Mouse (Mus musculus) inflammation-experienced regulatory T-cells, adult 6 months (primary cell): ENCODE measurements around the gene Inafm2. TPM values are rescaled to one million over a fixed set of nuclear protein-coding genes. Genes with fewer than 3 reads are reported as not detected.

Source experiments
- ATAC-seq: one replicate; pipeline ENCODE4 v1.8.0; 2017
- polyA plus RNA-seq, 3 experiments: library from polyadenylated mRNA; unstranded; fragments of 100-300 nt; shearing (Covaris generic); gene quantifications; one replicate each; pipeline ENCODE4 v1.2.1; 2017

Inafm2 gene
- polyA plus RNA-seq, 3 experiments from 2014 or later: 28.1 to 40.7 (median 28.2) TPM

- ATAC-seq: peak; percentile 90
Measured at GRCm38 (mm10) chr2:118759828-118760227, 14.3 kb downstream of the Inafm2 start.

GRCm38 (mm10) chr2:118760311-118761025 lies 14.9 kb downstream of the Inafm2 start:
- ATAC-seq: no peak

GRCm38 (mm10) chr2:118761358-118761757 lies 15.8 kb downstream of the Inafm2 start:
- no peak for ATAC-seq

- ATAC-seq: peak; percentile 52
Measured at GRCm38 (mm10) chr2:118761906-118762783, 16.6 kb downstream of the Inafm2 start, which contains the start of gene Ccdc9b. Ccdc9b (minus strand) TSS chr2:118762661.

- ATAC-seq: no peak
Measured at GRCm38 (mm10) chr2:118762784-118763148, 17.2 kb downstream of the Inafm2 start.

GRCm38 (mm10) chr2:118763469-118763868 lies 17.9 kb downstream of the Inafm2 start:
- no peak for ATAC-seq

GRCm38 (mm10) chr2:118764094-118764831 lies 18.7 kb downstream of the Inafm2 start:
- ATAC-seq: no peak

- no peak for ATAC-seq
Measured at GRCm38 (mm10) chr2:118764875-118765274, 19.3 kb downstream of the Inafm2 start.

GRCm38 (mm10) chr2:118766041-118767033 lies 20.8 kb downstream of the Inafm2 start:
- ATAC-seq: no peak

- ATAC-seq: no peak
Measured at GRCm38 (mm10) chr2:118772158-118772874, 26.8 kb downstream of the Inafm2 start, which contains the start of gene Phgr1. Phgr1 (plus strand) TSS chr2:118772769.

- ATAC-seq: no peak
Measured at GRCm38 (mm10) chr2:118774536-118774935, 29.0 kb downstream of the Inafm2 start.

- no peak for ATAC-seq
Measured at GRCm38 (mm10) chr2:118775396-118775795, 29.8 kb downstream of the Inafm2 start.

GRCm38 (mm10) chr2:118775846-118776245 lies 30.3 kb downstream of the Inafm2 start:
- ATAC-seq: no peak

GRCm38 (mm10) chr2:118776295-118776694 lies 30.7 kb downstream of the Inafm2 start:
- ATAC-seq: no peak

- no peak for ATAC-seq
Measured at GRCm38 (mm10) chr2:118778418-118778817, 32.9 kb downstream of the Inafm2 start.

- ATAC-seq: no peak
Measured at GRCm38 (mm10) chr2:118779065-118779464, 33.5 kb downstream of the Inafm2 start.

- no peak for ATAC-seq
Measured at GRCm38 (mm10) chr2:118779504-118780480, 34.2 kb downstream of the Inafm2 start, which contains the start of gene Disp2. Disp2 (plus strand) TSS chr2:118779719.

- ATAC-seq: no peak
Measured at GRCm38 (mm10) chr2:118781115-118781514, 35.6 kb downstream of the Inafm2 start.

- no peak for ATAC-seq
Measured at GRCm38 (mm10) chr2:118782303-118782702, 36.7 kb downstream of the Inafm2 start.

- no peak for ATAC-seq
Measured at GRCm38 (mm10) chr2:118783093-118783492, 37.5 kb downstream of the Inafm2 start.
